Mouse (Mus musculus) neural tube, embryonic 11.5 days (tissue): Measurements from ENCODE around the gene Mecom. TPM values are rescaled to one million over a fixed set of nuclear protein-coding genes. Genes with fewer than 3 reads are reported as not detected.

Experiments
- ATAC-seq: fragments of 200-750 bp; cut with Nextera tagmentation; 2 replicates; pipeline ENCODE4 v1.8.0; 2017; ENCODE audit warnings: moderate number of reproducible peaks, mild to moderate bottlenecking, moderate TSS enrichment, moderate library complexity; ENCODE audit not compliant: insufficient read depth, low FRiP score, low TSS enrichment
- DNase-seq: peaks from one replicate; pipeline ENCODE4 v3.0.0-alpha.2; 2015; ENCODE audit warnings: low spot score
- H3K27ac ChIP-seq: fragments of 300-500 bp; sonication (generic); 2 replicates; pipeline ENCODE4 v1.5.1; 2014; ENCODE audit warnings: low read depth, mild to moderate bottlenecking, low read length
- H3K27me3 ChIP-seq: fragments of 300-500 bp; sonication (generic); 2 replicates; pipeline ENCODE4 v1.6.1; 2014; ENCODE audit warnings: mild to moderate bottlenecking, low read length, mixed read lengths; ENCODE audit not compliant: control insufficient read depth, insufficient read depth
- H3K36me3 ChIP-seq: fragments of 300-500 bp; sonication (generic); 2 replicates; pipeline ENCODE4 v1.6.1; 2014; ENCODE audit warnings: mild to moderate bottlenecking, low read length, moderate library complexity, mixed read lengths; ENCODE audit not compliant: control insufficient read depth, insufficient read depth
- H3K4me1 ChIP-seq: fragments of 300-500 bp; sonication (generic); 2 replicates; pipeline ENCODE4 v1.6.1; 2014; ENCODE audit warnings: low read length, mixed read lengths; ENCODE audit not compliant: control insufficient read depth, insufficient read depth
- H3K4me2 ChIP-seq: fragments of 300-500 bp; sonication (generic); 2 replicates; pipeline ENCODE4 v1.6.1; 2014; ENCODE audit warnings: low read depth, mild to moderate bottlenecking, moderate library complexity
- H3K4me3 ChIP-seq: fragments of 300-500 bp; sonication (generic); 2 replicates; pipeline ENCODE4 v1.5.1; 2014; ENCODE audit warnings: low read depth, low read length
- H3K9ac ChIP-seq: fragments of 300-500 bp; sonication (generic); 2 replicates; pipeline ENCODE4 v1.6.1; 2014; ENCODE audit warnings: mild to moderate bottlenecking, low read length
- H3K9me3 ChIP-seq: fragments of 300-500 bp; sonication (generic); 2 replicates; pipeline ENCODE4 v1.6.1; 2016; ENCODE audit warnings: low read length; ENCODE audit not compliant: control insufficient read depth
- WGBS: fragments of 180-500 bp; shearing (Covaris S2); extraction: QIAGEN DNeasy Blood & Tissue Kit; methylation state at CpG from one replicate; pipeline ENCODE4 v1.1.7; 2014; 5-methylcytosine and 5-hydroxymethylcytosine counted together
- polyA plus RNA-seq: library from polyadenylated mRNA; unstranded; fragments of >200 nt; fragmentation: Nextera tagmentation; extraction: Ambion mirVana; gene quantifications from 2 replicates; pipeline ENCODE4 v1.2.1, GENCODE M21; 2014

Mecom gene
- polyA plus RNA-seq, 1 experiment from 2014 or later: 31.8 TPM

DNA sequence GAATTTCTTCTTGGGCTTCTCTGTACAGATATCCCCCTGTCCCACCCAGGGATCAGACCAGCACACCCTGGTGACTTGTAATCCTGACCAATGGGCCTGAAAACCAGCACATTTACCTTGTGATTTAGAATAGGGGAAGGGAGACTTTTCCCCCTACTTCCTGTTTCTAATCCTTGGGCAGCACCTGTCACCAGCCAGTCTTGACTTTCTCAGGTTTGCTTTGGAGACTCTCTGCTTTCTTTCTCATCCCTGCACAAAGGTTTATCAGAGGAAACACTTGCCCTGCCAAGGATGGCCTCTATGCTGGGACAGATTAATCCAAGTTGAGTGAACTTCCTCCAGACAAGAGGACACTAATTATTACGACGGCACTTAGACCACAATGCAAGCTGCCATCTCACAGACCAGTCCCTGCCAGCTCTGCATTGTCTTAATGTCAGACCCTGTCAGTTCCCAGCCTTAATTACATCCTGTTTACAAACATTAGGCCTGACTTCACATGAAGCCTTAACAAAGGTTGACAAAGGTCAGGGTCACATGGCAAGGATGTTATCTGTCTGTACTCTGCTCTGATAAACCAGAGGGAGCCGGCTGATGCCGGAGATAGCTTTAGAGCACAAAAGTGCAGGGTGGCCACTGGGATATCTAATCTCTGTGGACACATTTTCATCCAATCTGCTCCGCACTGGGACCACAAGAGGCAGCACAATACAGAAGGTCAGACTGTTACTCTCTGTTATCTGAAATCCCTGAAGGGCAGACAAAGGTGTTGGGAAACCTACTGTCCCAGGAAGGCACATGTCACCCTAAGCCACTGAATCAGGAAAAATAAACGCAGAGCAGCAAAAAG, 193.7 kb downstream of the Mecom start:
- H3K9ac ChIP-seq: no peak overlapping the region

DNA sequence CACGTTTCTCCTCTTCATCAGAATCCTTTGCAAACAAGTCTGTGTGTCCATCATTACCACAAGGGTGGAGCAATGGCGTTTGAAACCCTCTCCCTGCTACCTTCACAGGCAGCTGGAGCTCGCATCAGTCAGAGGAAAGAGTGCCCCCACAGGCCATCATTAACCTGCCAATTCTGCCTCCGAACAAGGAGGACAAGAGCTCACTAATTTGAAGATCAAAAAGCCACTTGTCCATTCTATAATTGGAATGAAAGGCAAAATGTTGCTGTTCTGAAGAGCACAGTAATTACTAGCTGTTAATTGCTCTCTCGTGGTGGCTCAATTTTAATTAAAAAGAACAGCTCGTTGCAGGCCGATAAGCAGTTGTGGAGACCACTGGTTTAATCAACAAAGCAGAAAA, 198.5 kb downstream of the Mecom start:
- no peak overlapping the region for H3K4me2 ChIP-seq
- no peak overlapping the region for H3K27ac ChIP-seq
- no peaks in the 10 kb centered on the region for H3K27me3 ChIP-seq
- H3K36me3 ChIP-seq: no peaks in the 10 kb centered on the region
- no peak for ATAC-seq
- no peaks in the 10 kb centered on the region for H3K9me3 ChIP-seq
- H3K4me3 ChIP-seq: no peak overlapping the region
- DNase-seq: no peak
- no peak overlapping the region for H3K9ac ChIP-seq
- H3K4me1 ChIP-seq: no peaks in the 10 kb centered on the region
- WGBS: 28% methylated on average over 7 of the region's 7 CpGs

More for the DNA sequence above, 193.7 kb downstream of the Mecom start:
- Histone ChIP-seq H3K4me2 (no peak overlapping the region), H3K27me3 (no peaks in the 10 kb centered on the region), H3K27ac (no peak overlapping the region), H3K9me3 (no peaks in the 10 kb centered on the region), H3K4me1 (no peaks in the 10 kb centered on the region), H3K4me3 (no peak overlapping the region), H3K36me3 (no peaks in the 10 kb centered on the region)
- WGBS: 58% methylated on average over 6 of the region's 6 CpGs
- no peak for DNase-seq
- ATAC-seq: no peak

DNA sequence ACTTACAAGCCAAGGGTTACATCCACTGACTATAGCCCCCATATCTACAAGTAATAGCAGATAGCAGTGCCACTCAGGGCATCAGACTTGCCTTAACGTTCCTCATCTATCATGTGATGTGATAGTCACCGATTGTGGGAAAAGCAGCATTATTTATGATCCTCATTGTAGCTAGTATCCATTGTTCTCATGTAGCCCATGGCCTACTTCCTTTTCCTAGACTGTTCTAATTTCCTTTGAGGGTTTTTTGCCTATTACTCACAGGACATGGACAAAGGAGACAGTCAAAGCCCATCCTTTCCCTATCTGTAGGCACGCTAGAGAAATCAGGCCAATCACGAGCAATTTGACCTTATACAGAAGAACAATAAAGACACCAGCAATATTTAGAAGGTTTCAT, 203.7 kb downstream of the Mecom start:
- 74% methylated on average over 4 of the region's 4 CpGs for WGBS
- H3K27ac ChIP-seq: no peak overlapping the region
- ATAC-seq: no peak
- DNase-seq: no peak
- no peak overlapping the region for H3K4me3 ChIP-seq
- no peaks in the 10 kb centered on the region for H3K27me3 ChIP-seq
- H3K4me2 ChIP-seq: no peak overlapping the region
- no peaks in the 10 kb centered on the region for H3K36me3 ChIP-seq
- H3K9me3 ChIP-seq: no peaks in the 10 kb centered on the region
- no peaks in the 10 kb centered on the region for H3K4me1 ChIP-seq
- no peak overlapping the region for H3K9ac ChIP-seq

DNA sequence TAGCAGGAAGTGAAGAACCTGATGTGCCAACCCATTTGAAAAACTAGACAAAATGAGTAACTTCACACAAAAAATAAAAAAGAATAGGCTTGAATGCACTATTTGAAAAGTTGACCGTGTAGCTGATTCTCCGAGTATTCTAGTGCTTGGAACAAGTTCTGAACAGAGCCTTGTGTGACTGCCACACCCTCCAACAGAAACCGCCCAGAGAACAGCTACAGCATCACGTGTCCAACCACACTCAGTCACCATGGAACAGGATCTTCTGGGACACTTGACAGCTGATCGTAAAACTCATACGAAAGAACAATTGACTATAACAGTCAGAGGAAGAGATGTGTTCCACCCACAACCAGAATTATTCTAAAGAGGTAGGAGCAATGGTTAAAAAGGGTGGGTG, 215.5 kb downstream of the Mecom start:
- H3K36me3 ChIP-seq: no peaks in the 10 kb centered on the region
- DNase-seq (no peak), ATAC-seq (no peak)
- no peak overlapping the region for H3K9ac ChIP-seq
- no peak overlapping the region for H3K4me2 ChIP-seq
- H3K27ac ChIP-seq: no peak overlapping the region
- H3K9me3 ChIP-seq: no peaks in the 10 kb centered on the region
- no peaks in the 10 kb centered on the region for H3K27me3 ChIP-seq
- 86% methylated on average over 6 of the region's 6 CpGs for WGBS
- no peak overlapping the region for H3K4me3 ChIP-seq
- no peaks in the 10 kb centered on the region for H3K4me1 ChIP-seq

DNA sequence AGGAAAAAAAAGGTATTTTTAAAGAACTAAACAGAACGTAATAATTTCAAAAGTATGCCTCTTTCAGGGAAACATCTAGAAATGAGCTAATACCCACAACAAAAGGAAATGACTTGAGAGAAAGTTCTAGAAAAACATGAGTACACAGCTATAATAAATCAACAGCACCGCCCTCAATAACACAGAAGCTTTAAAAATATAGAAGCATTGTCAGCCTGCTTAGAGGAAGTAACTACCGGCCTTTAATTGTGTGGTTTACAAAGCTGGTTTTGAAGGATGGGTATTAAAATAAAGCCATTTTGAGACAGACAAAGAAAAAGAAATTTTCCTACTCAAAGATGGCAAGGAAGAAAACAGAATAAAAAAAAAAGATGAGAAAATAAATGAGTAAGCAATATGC, 217.3 kb downstream of the Mecom start:
- H3K27ac ChIP-seq: no peak overlapping the region
- no peak overlapping the region for H3K9ac ChIP-seq
- DNase-seq: no peak
- H3K27me3 ChIP-seq: no peaks in the 10 kb centered on the region
- H3K4me3 ChIP-seq: no peak overlapping the region
- H3K9me3 ChIP-seq: no peaks in the 10 kb centered on the region
- WGBS: 88% methylated on average over 3 of the region's 3 CpGs
- H3K4me2 ChIP-seq: no peak overlapping the region
- H3K36me3 ChIP-seq: no peaks in the 10 kb centered on the region
- ATAC-seq: no peak
- H3K4me1 ChIP-seq: no peaks in the 10 kb centered on the region

DNA sequence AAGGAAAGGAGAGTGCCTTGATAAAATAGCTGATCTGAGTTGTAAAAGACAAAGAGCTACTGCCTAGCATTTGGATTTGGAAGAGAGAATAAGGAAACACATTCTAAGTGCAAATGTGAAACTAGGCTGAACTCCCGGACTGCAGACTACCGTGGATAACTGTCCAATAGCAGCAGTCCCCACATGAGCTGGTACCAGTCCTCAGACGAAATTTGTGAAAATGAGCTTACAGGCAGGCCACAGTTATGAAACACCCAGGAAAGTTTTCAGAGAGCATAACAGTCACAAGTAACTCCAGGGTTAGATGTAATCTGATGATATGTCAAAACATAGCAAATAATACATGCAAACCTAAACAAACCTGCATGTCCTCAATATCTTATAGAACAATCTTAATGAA, 217.8 kb downstream of the Mecom start:
- Histone ChIP-seq H3K27me3 (no peaks in the 10 kb centered on the region), H3K36me3 (no peaks in the 10 kb centered on the region), H3K27ac (no peak overlapping the region), H3K4me2 (no peak overlapping the region), H3K4me3 (no peak overlapping the region), H3K9ac (no peak overlapping the region), H3K4me1 (no peaks in the 10 kb centered on the region), H3K9me3 (no peaks in the 10 kb centered on the region)
- ATAC-seq: no peak
- DNase-seq: no peak
- 82% methylated on average over 3 of the region's 3 CpGs for WGBS

DNA sequence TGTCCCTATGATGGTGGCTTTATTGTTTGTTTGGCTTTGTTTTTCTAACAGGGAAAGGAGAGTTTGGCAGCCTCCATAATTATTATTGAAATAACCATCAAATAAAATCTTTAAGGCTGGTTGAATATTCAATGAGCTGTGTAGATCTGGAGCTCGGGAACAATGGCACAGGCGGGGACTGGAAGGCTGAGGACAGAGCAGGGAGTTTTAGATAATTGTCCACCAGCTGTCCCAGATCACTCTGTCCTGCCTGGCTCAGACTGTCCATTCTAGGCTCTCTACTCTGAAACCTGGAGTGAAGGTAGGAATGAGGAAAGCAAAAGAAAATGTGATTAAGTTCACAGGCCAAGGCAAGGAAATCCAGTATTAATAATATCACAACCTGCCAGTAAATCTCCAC, 232.9 kb downstream of the Mecom start:
- no peak overlapping the region for H3K9ac ChIP-seq
- no peaks in the 10 kb centered on the region for H3K9me3 ChIP-seq
- H3K36me3 ChIP-seq: no peaks in the 10 kb centered on the region
- H3K4me1 ChIP-seq: no peaks in the 10 kb centered on the region
- WGBS: 32% methylated on average over 2 of the region's 2 CpGs
- ATAC-seq (no peak), DNase-seq (no peak)
- no peak overlapping the region for H3K27ac ChIP-seq
- H3K27me3 ChIP-seq: no peaks in the 10 kb centered on the region
- no peak overlapping the region for H3K4me2 ChIP-seq
- no peak overlapping the region for H3K4me3 ChIP-seq

DNA sequence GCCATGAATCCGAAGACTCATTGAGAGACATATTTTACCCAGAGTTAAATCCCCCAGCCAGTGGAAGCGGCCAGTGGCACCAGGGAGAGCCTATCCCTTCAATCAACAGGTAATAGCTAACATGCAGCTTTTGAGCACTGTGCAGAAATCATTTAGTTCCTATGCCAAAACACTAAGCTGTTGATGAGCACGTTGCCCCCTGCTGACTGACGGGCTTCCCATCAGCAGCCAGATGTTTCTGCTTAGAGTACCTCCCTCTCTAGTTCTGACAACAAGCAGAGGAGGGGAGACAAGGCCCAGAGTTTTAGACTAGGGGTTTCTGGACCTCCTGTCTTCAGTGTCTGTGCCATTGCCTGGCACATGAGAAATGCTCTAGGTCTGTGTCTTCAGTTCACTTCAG, 239.7 kb downstream of the Mecom start:
- DNase-seq: no peak
- 47% methylated on average over 4 of the region's 4 CpGs for WGBS
- no peaks in the 10 kb centered on the region for H3K9me3 ChIP-seq

DNA sequence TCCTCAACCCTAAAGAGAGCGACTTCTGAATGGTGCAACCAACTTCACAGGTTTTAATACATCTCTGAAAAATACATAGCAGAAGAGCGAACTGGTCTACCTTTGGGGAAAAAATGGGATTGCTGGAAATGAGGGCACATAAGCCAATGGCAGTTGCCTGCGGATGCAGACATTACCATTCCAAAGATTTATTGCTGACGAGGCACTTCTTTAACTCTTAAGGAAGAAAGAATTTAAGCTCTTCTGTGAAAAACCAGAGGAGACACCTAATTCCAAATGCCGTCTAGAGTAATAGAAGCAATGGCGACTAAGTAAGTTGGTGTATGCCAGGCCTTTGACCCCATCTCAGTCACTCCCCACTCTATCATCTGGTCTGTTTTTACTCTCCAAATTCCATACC, 240.2 kb downstream of the Mecom start:
- Histone ChIP-seq H3K27ac (no peak overlapping the region), H3K9me3 (no peaks in the 10 kb centered on the region), H3K27me3 (no peaks in the 10 kb centered on the region), H3K4me3 (no peak overlapping the region), H3K4me1 (no peaks in the 10 kb centered on the region), H3K36me3 (no peaks in the 10 kb centered on the region), H3K9ac (no peak overlapping the region), H3K4me2 (no peak overlapping the region)
- ATAC-seq (no peak), DNase-seq (no peak)
- WGBS: 79% methylated on average over 6 of the region's 6 CpGs

More for the DNA sequence above, 239.7 kb downstream of the Mecom start:
- Histone ChIP-seq H3K36me3 (no peaks in the 10 kb centered on the region), H3K27ac (no peak overlapping the region), H3K4me1 (no peaks in the 10 kb centered on the region), H3K4me3 (no peak overlapping the region), H3K27me3 (no peaks in the 10 kb centered on the region), H3K4me2 (no peak overlapping the region), H3K9ac (no peak overlapping the region)
- ATAC-seq: no peak
